Mouse (Mus musculus): ENCODE measurements around the gene Epn1.

DNA sequence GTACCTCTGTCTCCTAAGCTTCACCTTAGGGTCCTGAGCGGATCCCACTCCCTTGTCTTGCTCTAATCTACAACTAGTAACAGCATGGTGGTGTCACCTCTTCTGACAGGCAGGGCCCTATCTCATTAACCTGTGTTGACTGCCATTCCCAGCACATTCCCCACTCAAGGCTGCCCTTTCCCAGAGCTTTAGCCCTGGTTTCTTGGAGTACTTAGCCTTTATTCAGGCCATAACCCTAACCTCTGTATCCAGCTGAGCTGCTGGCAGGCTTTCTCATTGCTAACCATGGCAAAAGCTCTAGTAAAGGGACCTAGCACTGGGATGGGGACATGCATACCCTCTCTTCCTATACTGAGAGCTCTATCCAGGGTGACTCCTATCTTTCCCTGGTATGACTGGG, 21.4 kb upstream of the Epn1 start:
- no peak for TF ChIP-seq CTCF (IDR thresholded peaks at IDR 0.05; ENCODE audit: low read depth, low read length)
- no peak for TF ChIP-seq GATA2 (IDR thresholded peaks at IDR 0.05; ENCODE audit: borderline replicate concordance, low read depth, low read length)

Measured in G1E (cell line).